Mouse (Mus musculus) hindbrain, embryonic 11.5 days (tissue): Measurements from ENCODE around the gene Slc4a10. TPM values are rescaled to one million over a fixed set of nuclear protein-coding genes. Genes with fewer than 3 reads are reported as not detected.
A peak's percentile ranks its signal among the peaks of the same experiment; 100 is the strongest.

Experiments
- ATAC-seq: fragments of 200-750 bp; cut with Nextera tagmentation; 2 replicates; pipeline ENCODE4 v1.8.0; 2017; ENCODE audit warnings: mild to moderate bottlenecking, moderate TSS enrichment, moderate library complexity; ENCODE audit not compliant: low FRiP score
- DNase-seq: peaks from one replicate; pipeline ENCODE4 v3.0.0-alpha.2; 2015; ENCODE audit warnings: low spot score
- H3K27ac ChIP-seq: fragments of 300-500 bp; sonication (generic); 2 replicates; pipeline ENCODE4 v1.5.1; 2014; ENCODE audit warnings: mild to moderate bottlenecking, low read depth, low read length
- H3K27me3 ChIP-seq: fragments of 300-500 bp; sonication (generic); 2 replicates; pipeline ENCODE4 v1.6.1; 2014; ENCODE audit warnings: mild to moderate bottlenecking, low read length, moderate library complexity, mixed read lengths; ENCODE audit not compliant: control insufficient read depth, insufficient read depth
- H3K36me3 ChIP-seq: fragments of 300-500 bp; sonication (generic); 2 replicates; pipeline ENCODE4 v1.6.1; 2014; ENCODE audit warnings: mild to moderate bottlenecking, low read length, moderate library complexity, mixed read lengths; ENCODE audit not compliant: control insufficient read depth, insufficient read depth
- H3K4me1 ChIP-seq: fragments of 300-500 bp; sonication (generic); replicated peaks from 2 replicates; pipeline ENCODE4 v1.6.1; 2014; ENCODE audit warnings: low read length, mixed read lengths; ENCODE audit not compliant: control insufficient read depth, insufficient read depth
- H3K4me2 ChIP-seq: fragments of 300-500 bp; sonication (generic); replicated peaks from 2 replicates; pipeline ENCODE4 v1.6.1; 2014; ENCODE audit warnings: mild to moderate bottlenecking, low read depth, low read length
- H3K4me3 ChIP-seq: fragments of 300-500 bp; sonication (generic); 2 replicates; pipeline ENCODE4 v1.5.1; 2014; ENCODE audit warnings: low read depth, low read length
- H3K9ac ChIP-seq: fragments of 300-500 bp; sonication (generic); 2 replicates; pipeline ENCODE4 v1.6.1; 2014; ENCODE audit warnings: low read depth, low read length
- H3K9me3 ChIP-seq: fragments of 300-500 bp; sonication (generic); 2 replicates; pipeline ENCODE4 v1.6.1; 2016; ENCODE audit warnings: low read length; ENCODE audit not compliant: control insufficient read depth
- WGBS: fragments of 180-500 bp; shearing (Covaris S2); extraction: QIAGEN DNeasy Blood & Tissue Kit; methylation state at CpG from one replicate; pipeline ENCODE4 v1.1.7; 2014; 5-methylcytosine and 5-hydroxymethylcytosine counted together
- polyA plus RNA-seq: library from polyadenylated mRNA; unstranded; fragments of >200 nt; fragmentation: Nextera tagmentation; extraction: Ambion mirVana; gene quantifications from 2 replicates; pipeline ENCODE4 v1.2.1, GENCODE M21; 2014

Gene Slc4a10
- polyA plus RNA-seq, 1 experiment from 2014 or later: 2.7 TPM

GRCm38 (mm10) chr2:62285847-62286246, 239.6 kb downstream of the Slc4a10 start:
- H3K4me1 ChIP-seq: no peaks in the 10 kb centered on the region
- no peak overlapping the region for H3K4me2 ChIP-seq
- H3K9me3 ChIP-seq: no peaks in the 10 kb centered on the region
- H3K27ac ChIP-seq: no peak overlapping the region
- no peak overlapping the region for H3K4me3 ChIP-seq
- DNase-seq (peak; percentile 15), ATAC-seq (no peak)
- WGBS: 3% methylated on average over 2 of the region's 2 CpGs
- H3K9ac ChIP-seq: no peak overlapping the region
- H3K36me3 ChIP-seq: no peaks in the 10 kb centered on the region
- H3K27me3 ChIP-seq: no peaks in the 10 kb centered on the region

DNA sequence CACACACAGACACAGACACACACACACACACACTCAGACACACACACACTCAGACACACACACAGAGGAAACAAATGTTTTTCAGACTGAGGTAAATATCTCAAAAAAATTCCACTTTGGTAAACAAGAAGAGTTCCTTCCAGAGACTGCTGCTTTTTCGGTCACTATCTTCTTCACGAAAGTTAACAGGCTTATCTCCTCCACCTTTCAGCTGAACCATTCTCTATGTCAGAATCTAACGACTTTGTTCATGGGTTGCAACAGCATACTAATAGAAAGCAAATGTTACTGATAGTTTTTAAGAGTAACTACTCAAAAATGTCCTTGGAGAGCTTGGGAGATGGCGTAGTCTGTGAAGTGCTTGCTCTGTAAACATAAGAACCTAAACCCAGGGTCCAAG, 241.3 kb downstream of the Slc4a10 start:
- Histone ChIP-seq H3K27me3 (no peaks in the 10 kb centered on the region), H3K4me3 (no peak overlapping the region), H3K27ac (no peak overlapping the region), H3K4me1 (no peaks in the 10 kb centered on the region), H3K36me3 (no peaks in the 10 kb centered on the region), H3K9me3 (no peaks in the 10 kb centered on the region), H3K9ac (no peak overlapping the region), H3K4me2 (no peak overlapping the region)
- DNase-seq (no peak), ATAC-seq (no peak)
- 74% methylated on average over 4 of the region's 4 CpGs for WGBS

GRCm38 (mm10) chr2:62293846-62294245, 247.6 kb downstream of the Slc4a10 start:
- no peak for ATAC-seq

GRCm38 (mm10) chr2:62301716-62302115, 255.5 kb downstream of the Slc4a10 start:
- no peak for DNase-seq
- Histone ChIP-seq H3K27me3 (no peaks in the 10 kb centered on the region), H3K4me3 (no peak overlapping the region), H3K9ac (no peak overlapping the region), H3K4me1 (no peaks in the 10 kb centered on the region), H3K9me3 (no peaks in the 10 kb centered on the region), H3K4me2 (no peak overlapping the region), H3K36me3 (no peaks in the 10 kb centered on the region), H3K27ac (no peak overlapping the region)
- no peak for ATAC-seq
- WGBS: 92% methylated on average over 2 of the region's 2 CpGs

More at GRCm38 (mm10) chr2:62293846-62294245, 247.6 kb downstream of the Slc4a10 start:
- Histone ChIP-seq H3K36me3 (no peaks in the 10 kb centered on the region), H3K9me3 (no peaks in the 10 kb centered on the region), H3K4me1 (no peaks in the 10 kb centered on the region), H3K27ac (no peak overlapping the region), H3K4me2 (no peak overlapping the region), H3K4me3 (no peak overlapping the region), H3K27me3 (no peaks in the 10 kb centered on the region), H3K9ac (no peak overlapping the region)
- DNase-seq: no peak
- 49% methylated on average over 2 of the region's 2 CpGs for WGBS

- H3K36me3 ChIP-seq: no peaks in the 10 kb centered on the region
- H3K9ac ChIP-seq: no peak overlapping the region
- no peak overlapping the region for H3K27ac ChIP-seq
- no peaks in the 10 kb centered on the region for H3K27me3 ChIP-seq
- WGBS: 85% methylated on average over 5 of the region's 5 CpGs
- H3K4me3 ChIP-seq: no peak overlapping the region
- ATAC-seq (no peak), DNase-seq (no peak)
- no peak overlapping the region for H3K4me2 ChIP-seq
- no peaks in the 10 kb centered on the region for H3K4me1 ChIP-seq
- no peaks in the 10 kb centered on the region for H3K9me3 ChIP-seq
These were observed 260.7 kb downstream of the Slc4a10 start for GRCm38 (mm10) chr2:62306978-62307377.

DNA sequence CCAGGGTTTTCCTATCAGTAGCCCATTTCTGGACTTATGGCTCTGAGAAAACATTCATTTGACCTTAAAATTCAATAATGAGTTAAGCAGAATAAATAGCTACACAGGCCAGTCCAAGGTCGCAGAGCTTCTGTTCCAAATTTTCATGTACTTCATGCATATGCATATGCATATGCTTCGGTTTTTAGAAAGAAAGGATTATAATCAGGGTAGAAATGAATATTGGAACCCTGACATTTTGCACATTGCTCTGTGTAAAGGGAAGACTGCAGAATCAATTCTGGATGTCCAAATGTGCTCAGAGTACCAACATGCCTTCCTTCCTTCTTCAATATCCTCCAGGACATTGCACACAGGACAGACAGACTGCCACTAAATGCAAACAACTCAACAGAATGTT, 261.2 kb downstream of the Slc4a10 start:
- no peak overlapping the region for H3K4me3 ChIP-seq
- H3K4me1 ChIP-seq: no peaks in the 10 kb centered on the region
- H3K9ac ChIP-seq: no peak overlapping the region
- no peak overlapping the region for H3K4me2 ChIP-seq
- no peak for ATAC-seq
- DNase-seq: no peak
- H3K36me3 ChIP-seq: no peaks in the 10 kb centered on the region
- H3K27me3 ChIP-seq: no peaks in the 10 kb centered on the region
- no peak overlapping the region for H3K27ac ChIP-seq
- no peaks in the 10 kb centered on the region for H3K9me3 ChIP-seq
- 90% methylated on average over 2 of the region's 2 CpGs for WGBS

DNA sequence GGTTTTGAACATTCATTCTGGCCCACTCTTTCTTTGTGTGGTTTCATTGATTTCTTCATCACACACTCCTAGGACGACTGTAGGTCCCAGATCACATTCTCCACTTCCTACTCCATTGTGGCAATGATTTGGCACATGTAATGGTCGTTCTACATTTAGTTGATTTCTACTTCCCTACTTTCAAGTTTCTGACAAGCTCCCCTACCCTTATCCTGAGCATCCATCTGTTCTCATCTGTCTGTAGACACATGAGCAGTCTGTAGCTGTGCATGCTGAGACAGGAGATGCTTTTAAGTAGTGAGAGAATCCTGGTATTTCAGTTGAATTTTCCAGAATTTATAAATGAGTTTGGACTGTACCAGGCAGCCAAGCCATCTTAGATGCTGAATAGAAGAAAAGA, 270.7 kb downstream of the Slc4a10 start:
- no peaks in the 10 kb centered on the region for H3K27me3 ChIP-seq
- DNase-seq (no peak), ATAC-seq (no peak)
- WGBS: 67% methylated on average over 2 of the region's 2 CpGs
- H3K4me2 ChIP-seq: no peak overlapping the region
- H3K4me1 ChIP-seq: no peaks in the 10 kb centered on the region
- no peaks in the 10 kb centered on the region for H3K36me3 ChIP-seq
- no peaks in the 10 kb centered on the region for H3K9me3 ChIP-seq
- no peak overlapping the region for H3K9ac ChIP-seq
- no peak overlapping the region for H3K4me3 ChIP-seq
- H3K27ac ChIP-seq: no peak overlapping the region

DNA sequence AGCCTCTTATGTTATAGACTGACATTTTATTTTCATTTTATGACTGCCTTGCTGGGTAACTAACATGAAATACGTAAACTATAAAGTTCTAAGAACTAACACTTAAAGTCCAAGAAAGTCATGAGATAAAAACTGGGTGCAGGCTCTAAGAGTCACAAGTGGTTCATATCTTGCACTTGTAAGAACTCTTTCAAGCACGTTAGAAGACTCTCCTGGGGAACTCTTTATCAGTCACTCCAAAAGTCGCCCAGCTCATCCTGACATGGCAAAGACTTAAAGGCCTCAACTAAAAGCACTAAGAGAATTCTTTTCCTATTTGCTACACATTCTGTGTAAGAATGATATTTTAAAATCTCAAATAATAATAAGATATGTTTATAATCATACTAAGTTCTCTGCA, 273.2 kb downstream of the Slc4a10 start:
- Histone ChIP-seq H3K4me3 (no peak overlapping the region), H3K9me3 (no peaks in the 10 kb centered on the region), H3K27me3 (no peaks in the 10 kb centered on the region), H3K4me2 (no peak overlapping the region), H3K4me1 (no peaks in the 10 kb centered on the region), H3K27ac (no peak overlapping the region), H3K36me3 (no peaks in the 10 kb centered on the region), H3K9ac (no peak overlapping the region)
- ATAC-seq (no peak), DNase-seq (no peak)
- 80% methylated on average over 3 of the region's 3 CpGs for WGBS

DNA sequence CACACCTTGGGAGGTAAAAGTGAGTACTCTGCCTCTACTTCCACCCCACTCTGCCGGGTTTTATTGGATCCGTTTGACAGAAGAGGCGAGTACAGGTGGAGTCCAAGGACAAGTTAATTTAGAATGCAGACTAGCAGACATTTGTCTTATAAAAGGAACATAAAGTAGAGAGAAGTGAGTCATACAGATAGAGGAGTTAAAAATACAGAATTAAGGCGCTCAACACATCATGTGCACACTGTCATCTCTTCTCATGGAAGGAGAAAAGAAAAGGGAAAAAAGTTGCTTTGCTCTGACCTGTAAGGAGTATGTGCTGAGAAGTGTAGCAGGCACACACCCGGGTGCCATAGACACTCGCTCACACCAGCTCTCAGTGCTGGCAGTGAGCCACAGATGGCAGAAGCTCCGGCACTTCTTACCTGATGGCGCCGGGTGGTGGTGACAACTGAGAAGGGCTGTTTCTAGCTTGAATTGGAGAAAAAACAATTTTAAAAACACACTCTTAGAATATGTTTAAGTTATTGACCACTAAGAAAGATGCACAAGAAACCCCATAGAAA, 276.9 kb downstream of the Slc4a10 start:
- Histone ChIP-seq H3K27ac (no peak overlapping the region), H3K27me3 (no peaks in the 10 kb centered on the region), H3K4me1 (no peaks in the 10 kb centered on the region), H3K36me3 (no peaks in the 10 kb centered on the region), H3K9me3 (no peaks in the 10 kb centered on the region), H3K4me3 (no peak overlapping the region), H3K4me2 (no peak overlapping the region), H3K9ac (no peak overlapping the region)
- ATAC-seq (no peak), DNase-seq (no peak)
- 86% methylated on average over 9 of the region's 9 CpGs for WGBS
